Mouse (Mus musculus) brain, embryonic 14.5 days (tissue): ENCODE measurements around the gene Il12rb2.

ENCODE experiments used
- CTCF ChIP-seq: fragments of 200-500 bp; IDR thresholded peaks from 2 replicates; pipeline ENCODE4 v1.5.1; 2012; ENCODE audit warnings: inconsistent platforms, mild to moderate bottlenecking, moderate library complexity, borderline replicate concordance; ENCODE audit not compliant: insufficient read depth, insufficient read length; ENCODE audit errors: extremely low read depth
- POLR2A ChIP-seq: fragments of 200-500 bp; IDR thresholded peaks from 2 replicates; pipeline ENCODE4 v1.6.1; 2012; ENCODE audit warnings: mild to moderate bottlenecking, inconsistent platforms, borderline replicate concordance; ENCODE audit not compliant: poor library complexity, insufficient read depth, insufficient read length, severe bottlenecking; ENCODE audit errors: extremely low read depth

DNA sequence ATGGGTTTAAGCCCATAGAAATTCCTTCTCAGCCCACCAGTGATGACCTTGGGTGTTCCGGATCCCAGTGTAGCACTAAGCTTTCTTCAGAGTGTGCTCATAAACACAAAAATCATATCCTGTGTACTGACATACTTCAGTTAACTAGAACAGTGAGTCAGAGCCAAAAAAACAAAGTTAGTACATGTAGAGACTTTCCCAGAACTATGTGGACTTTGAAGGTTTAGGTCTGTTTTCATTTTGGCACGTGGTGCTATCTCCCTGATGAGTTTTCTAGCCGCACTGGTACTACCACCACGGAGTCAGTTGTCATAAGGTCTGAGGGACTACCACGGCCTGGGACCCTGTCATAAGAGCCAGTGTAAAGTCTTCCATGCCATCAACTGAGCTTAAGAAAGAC, 131.5 kb downstream of the Il12rb2 start:
- TF ChIP-seq CTCF (no peak), POLR2A (no peak)
